Mouse (Mus musculus): ENCODE measurements around the gene Cep72. TPM values are rescaled to one million over a fixed set of nuclear protein-coding genes. Genes with fewer than 3 reads are reported as not detected.
"Not testable (repeated sequence)": the region's sequence is repeated elsewhere in the genome, so short reads cannot be mapped to it uniquely, and the experiment has no call there.

The Cep72 gene
- polyA plus RNA-seq, 1 experiment from 2014 or later, result 17.8 TPM

GRCm38 (mm10) chr13:74025151-74026081 is 36.7 kb downstream of the Cep72 start:
- no peak overlapping the region for H3K27ac ChIP-seq (ENCODE audit: low read depth)
- no peaks in the 10 kb centered on the region for H3K9me3 ChIP-seq (ENCODE audit: control insufficient read depth, low read length)
- H3K27me3 ChIP-seq (replicated peaks; ENCODE audit: control insufficient read depth, insufficient read depth, low read length), result no peaks in the 10 kb centered on the region
- 63% methylated on average over 4 of the region's 4 CpGs for WGBS
- no peak overlapping the region for H3K9ac ChIP-seq (ENCODE audit: low read length)
- no peak overlapping the region for H3K4me3 ChIP-seq (ENCODE audit: low read depth, low read length)
- no peaks in the 10 kb centered on the region for H3K36me3 ChIP-seq (ENCODE audit: control insufficient read depth, insufficient read depth, low read length)
- H3K4me2 ChIP-seq (ENCODE audit: low read length), result no peak overlapping the region
- ATAC-seq (replicated peaks; ENCODE audit: low FRiP score, low TSS enrichment, low read depth), result no peak
- no peaks in the 10 kb centered on the region for H3K4me1 ChIP-seq (replicated peaks; ENCODE audit: control insufficient read depth, insufficient read depth, low read length)
- no peak for DNase-seq (ENCODE audit: low spot score)

- H3K36me3 ChIP-seq (ENCODE audit: control insufficient read depth, insufficient read depth, low read length); H3K27me3 ChIP-seq (replicated peaks; ENCODE audit: control insufficient read depth, insufficient read depth, low read length); H3K4me1 ChIP-seq (replicated peaks; ENCODE audit: control insufficient read depth, insufficient read depth, low read length); H3K27ac ChIP-seq (ENCODE audit: low read depth); H3K9ac ChIP-seq (ENCODE audit: low read length); H3K4me2 ChIP-seq (ENCODE audit: low read length); H3K9me3 ChIP-seq (ENCODE audit: control insufficient read depth, low read length); ATAC-seq (replicated peaks; ENCODE audit: low FRiP score, low TSS enrichment, low read depth); H3K4me3 ChIP-seq (ENCODE audit: low read depth, low read length); DNase-seq (ENCODE audit: low spot score): not testable (repeated sequence)
- WGBS, result 82% methylated on average over 8 of the region's 8 CpGs
These were observed 43.1 kb downstream of the Cep72 start for GRCm38 (mm10) chr13:74019006-74019405.

GRCm38 (mm10) chr13:74017426-74017825 is 44.7 kb downstream of the Cep72 start:
- 0 out of 2 replicates have a peak, but pooled peaks cover 5% of the 10 kb centered on the region for H3K27me3 ChIP-seq (replicated peaks; ENCODE audit: control insufficient read depth, insufficient read depth, low read length)
- H3K4me1 ChIP-seq (replicated peaks; ENCODE audit: control insufficient read depth, insufficient read depth, low read length), result no peaks in the 10 kb centered on the region
- 75% methylated on average over 4 of the region's 4 CpGs for WGBS
- no peak overlapping the region for H3K4me2 ChIP-seq (ENCODE audit: low read length)
- H3K9me3 ChIP-seq (ENCODE audit: control insufficient read depth, low read length), result no peaks in the 10 kb centered on the region
- no peak overlapping the region for H3K4me3 ChIP-seq (ENCODE audit: low read depth, low read length)
- no peak for DNase-seq (ENCODE audit: low spot score)
- H3K27ac ChIP-seq (ENCODE audit: low read depth), result no peak overlapping the region
- no peaks in the 10 kb centered on the region for H3K36me3 ChIP-seq (ENCODE audit: control insufficient read depth, insufficient read depth, low read length)
- no peak overlapping the region for H3K9ac ChIP-seq (ENCODE audit: low read length)
- ATAC-seq (replicated peaks; ENCODE audit: low FRiP score, low TSS enrichment, low read depth), result no peak

- Histone ChIP-seq H3K9ac (ENCODE audit: low read length) (no peak overlapping the region), H3K4me2 (ENCODE audit: low read length) (no peak overlapping the region), H3K36me3 (ENCODE audit: control insufficient read depth, insufficient read depth, low read length) (no peaks in the 10 kb centered on the region), H3K27me3 (replicated peaks; ENCODE audit: control insufficient read depth, insufficient read depth, low read length) (peaks cover 9% of the 10 kb centered on the region), H3K9me3 (ENCODE audit: control insufficient read depth, low read length) (no peaks in the 10 kb centered on the region), H3K27ac (ENCODE audit: low read depth) (no peak overlapping the region), H3K4me1 (replicated peaks; ENCODE audit: control insufficient read depth, insufficient read depth, low read length) (no peaks in the 10 kb centered on the region), H3K4me3 (ENCODE audit: low read depth, low read length) (no peak overlapping the region)
- WGBS, result 81% methylated on average over 4 of the region's 4 CpGs
- ATAC-seq (replicated peaks; ENCODE audit: low FRiP score, low TSS enrichment, low read depth) (no peak), DNase-seq (ENCODE audit: low spot score) (no peak)
These were observed 46.2 kb downstream of the Cep72 start for GRCm38 (mm10) chr13:74015908-74016307.

- no peak for ATAC-seq (replicated peaks; ENCODE audit: low FRiP score, low TSS enrichment, low read depth)
- peak overlapping the region; percentile 82 for H3K4me2 ChIP-seq (ENCODE audit: low read length)
These were observed 51.4 kb downstream of the Cep72 start for GRCm38 (mm10) chr13:74010678-74011077.

GRCm38 (mm10) chr13:74009791-74010614 is 52.1 kb downstream of the Cep72 start:
- Histone ChIP-seq H3K4me2 (ENCODE audit: low read length) (peak overlapping the region; percentile 82), H3K4me1 (replicated peaks; ENCODE audit: control insufficient read depth, insufficient read depth, low read length) (0 out of 2 replicates have a peak, but pooled peaks cover 5% of the 10 kb centered on the region), H3K4me3 (ENCODE audit: low read depth, low read length) (peak overlapping the region; percentile 48), H3K27ac (ENCODE audit: low read depth) (no peak overlapping the region), H3K9ac (ENCODE audit: low read length) (peak overlapping the region; percentile 37; the same call in 1 of the 2 replicates), H3K27me3 (replicated peaks; ENCODE audit: control insufficient read depth, insufficient read depth, low read length) (peaks cover 29% of the 10 kb centered on the region), H3K36me3 (ENCODE audit: control insufficient read depth, insufficient read depth, low read length) (no peaks in the 10 kb centered on the region), H3K9me3 (ENCODE audit: control insufficient read depth, low read length) (no peaks in the 10 kb centered on the region)
- ATAC-seq (replicated peaks; ENCODE audit: low FRiP score, low TSS enrichment, low read depth) (peak; percentile 18; the same call in 1 of the 2 replicates), DNase-seq (ENCODE audit: low spot score) (peak; percentile 68)
- 1% methylated on average over 55 of the region's 55 CpGs for WGBS

More at GRCm38 (mm10) chr13:74010678-74011077, 51.4 kb downstream of the Cep72 start:
- Histone ChIP-seq H3K9me3 (ENCODE audit: control insufficient read depth, low read length) (no peaks in the 10 kb centered on the region), H3K27me3 (replicated peaks; ENCODE audit: control insufficient read depth, insufficient read depth, low read length) (peaks cover 25% of the 10 kb centered on the region), H3K9ac (ENCODE audit: low read length) (no peak overlapping the region), H3K4me3 (ENCODE audit: low read depth, low read length) (peak overlapping the region; percentile 48), H3K36me3 (ENCODE audit: control insufficient read depth, insufficient read depth, low read length) (no peaks in the 10 kb centered on the region), H3K4me1 (replicated peaks; ENCODE audit: control insufficient read depth, insufficient read depth, low read length) (0 out of 2 replicates have a peak, but pooled peaks cover 5% of the 10 kb centered on the region), H3K27ac (ENCODE audit: low read depth) (no peak overlapping the region)
- 12% methylated on average over 3 of the region's 3 CpGs for WGBS
- DNase-seq (ENCODE audit: low spot score), result no peak

GRCm38 (mm10) chr13:74008948-74009718 is 53.0 kb downstream of the Cep72 start, which contains the start of gene Tppp:
TSS of gene Tppp (plus strand) at chr13:74009407.
- Histone ChIP-seq H3K4me3 (ENCODE audit: low read depth, low read length) (peak within 1 kb of the TSS; percentile 48), H3K4me2 (ENCODE audit: low read length) (peak within 1 kb of the TSS; percentile 82), H3K9me3 (ENCODE audit: control insufficient read depth, low read length) (no peaks in the 10 kb centered on the region), H3K4me1 (replicated peaks; ENCODE audit: control insufficient read depth, insufficient read depth, low read length) (0 out of 2 replicates have a peak, but pooled peaks cover 5% of the 10 kb centered on the region), H3K9ac (ENCODE audit: low read length) (peak within 1 kb of the TSS; percentile 37), H3K27ac (ENCODE audit: low read depth) (no peak within 1 kb of the TSS), H3K36me3 (ENCODE audit: control insufficient read depth, insufficient read depth, low read length) (no peaks in the 10 kb centered on the region), H3K27me3 (replicated peaks; ENCODE audit: control insufficient read depth, insufficient read depth, low read length) (peaks cover 29% of the 10 kb centered on the region)
- DNase-seq (ENCODE audit: low spot score) (peak; percentile 91), ATAC-seq (replicated peaks; ENCODE audit: low FRiP score, low TSS enrichment, low read depth) (peak; percentile 95)
- WGBS, result under 1% methylated on average over 49 of the region's 56 CpGs

- not testable (repeated sequence) for H3K4me3 ChIP-seq (ENCODE audit: low read depth, low read length); H3K4me1 ChIP-seq (replicated peaks; ENCODE audit: control insufficient read depth, insufficient read depth, low read length); DNase-seq (ENCODE audit: low spot score); ATAC-seq (replicated peaks; ENCODE audit: low FRiP score, low TSS enrichment, low read depth); H3K9ac ChIP-seq (ENCODE audit: low read length); H3K4me2 ChIP-seq (ENCODE audit: low read length); H3K27ac ChIP-seq (ENCODE audit: low read depth); H3K9me3 ChIP-seq (ENCODE audit: control insufficient read depth, low read length); H3K36me3 ChIP-seq (ENCODE audit: control insufficient read depth, insufficient read depth, low read length)
- WGBS, result 73% methylated on average over 2 of the region's 2 CpGs
- peaks cover 29% of the 10 kb centered on the region for H3K27me3 ChIP-seq (replicated peaks; ENCODE audit: control insufficient read depth, insufficient read depth, low read length)
These were observed 53.9 kb downstream of the Cep72 start for GRCm38 (mm10) chr13:74008216-74008615.
